Mouse (Mus musculus) forebrain, embryonic 13.5 days (tissue): ENCODE data around the gene Fitm1. TPM values are rescaled to one million over a fixed set of nuclear protein-coding genes. Genes with fewer than 3 reads are reported as not detected.

ENCODE experiments used
- ATAC-seq: fragments of 200-750 bp; cut with Nextera tagmentation; 2 replicates; pipeline ENCODE4 v1.8.0; 2017
- H3K27ac ChIP-seq: fragments of 300-500 bp; sonication (generic); 2 replicates; pipeline ENCODE4 v1.5.1; 2015; ENCODE audit warnings: inconsistent platforms, mild to moderate bottlenecking, moderate library complexity
- H3K27me3 ChIP-seq: fragments of 300-500 bp; sonication (generic); 2 replicates; pipeline ENCODE4 v1.6.1; 2015; ENCODE audit warnings: mild to moderate bottlenecking, inconsistent platforms
- H3K36me3 ChIP-seq: fragments of 300-500 bp; sonication (generic); 2 replicates; pipeline ENCODE4 v1.6.1; 2015; ENCODE audit warnings: mild to moderate bottlenecking, inconsistent platforms; ENCODE audit not compliant: poor library complexity, severe bottlenecking
- H3K4me1 ChIP-seq: fragments of 300-500 bp; sonication (generic); 2 replicates; pipeline ENCODE4 v1.6.1; 2015; ENCODE audit warnings: inconsistent platforms
- H3K4me2 ChIP-seq: fragments of 300-500 bp; sonication (generic); 2 replicates; pipeline ENCODE4 v1.6.1; 2015; ENCODE audit warnings: inconsistent platforms, mild to moderate bottlenecking, moderate library complexity
- H3K4me3 ChIP-seq: fragments of 300-500 bp; sonication (generic); 2 replicates; pipeline ENCODE4 v1.5.1; 2015; ENCODE audit warnings: mild to moderate bottlenecking, inconsistent platforms
- H3K9ac ChIP-seq: fragments of 300-500 bp; sonication (generic); 2 replicates; pipeline ENCODE4 v1.6.1; 2015; ENCODE audit warnings: mild to moderate bottlenecking, inconsistent platforms
- H3K9me3 ChIP-seq: fragments of 300-500 bp; sonication (generic); replicated peaks from 2 replicates; pipeline ENCODE4 v1.6.1; 2016; ENCODE audit warnings: inconsistent platforms
- WGBS: fragments of 180-500 bp; shearing (Covaris S2); methylation state at CpG from one replicate; pipeline ENCODE4 v1.1.7; 2015; 5-methylcytosine and 5-hydroxymethylcytosine counted together
- polyA plus RNA-seq: library from polyadenylated mRNA; unstranded; fragments of >200 nt; fragmentation: Nextera tagmentation; extraction: Ambion mirVana; gene quantifications from 2 replicates; pipeline ENCODE4 v1.2.1, GENCODE M21; 2015

The Fitm1 gene
- polyA plus RNA-seq, 1 experiment from 2014 or later = not detected

GRCm38 (mm10) chr14:55555788-55556187, 19.6 kb upstream of the Fitm1 start:
- H3K9me3 ChIP-seq = no peaks in the 10 kb centered on the region
- H3K9ac ChIP-seq = no peak overlapping the region
- no peak overlapping the region for H3K27ac ChIP-seq
- no peak overlapping the region for H3K4me2 ChIP-seq
- ATAC-seq = no peak
- H3K27me3 ChIP-seq = no peaks in the 10 kb centered on the region
- 85% methylated on average over 3 of the region's 3 CpGs for WGBS
- no peak overlapping the region for H3K4me3 ChIP-seq
- H3K4me1 ChIP-seq = peaks cover 7% of the 10 kb centered on the region
- H3K36me3 ChIP-seq = no peaks in the 10 kb centered on the region

- Histone ChIP-seq H3K4me1 (peaks cover 19% of the 10 kb centered on the region), H3K4me3 (no peak overlapping the region), H3K27ac (no peak overlapping the region), H3K9ac (no peak overlapping the region), H3K27me3 (no peaks in the 10 kb centered on the region), H3K36me3 (no peaks in the 10 kb centered on the region), H3K9me3 (no peaks in the 10 kb centered on the region), H3K4me2 (no peak overlapping the region)
- no peak for ATAC-seq
- WGBS = 26% methylated on average over 5 of the region's 5 CpGs
Measured at GRCm38 (mm10) chr14:55557003-55557402, 18.4 kb upstream of the Fitm1 start.

- Histone ChIP-seq H3K27ac (no peak overlapping the region), H3K36me3 (no peaks in the 10 kb centered on the region)
- 91% methylated on average over 3 of the region's 3 CpGs for WGBS
Measured at GRCm38 (mm10) chr14:55557587-55557986, 17.8 kb upstream of the Fitm1 start.

GRCm38 (mm10) chr14:55558740-55559448, 16.5 kb upstream of the Fitm1 start:
- Histone ChIP-seq H3K27ac (no peak overlapping the region), H3K9me3 (no peaks in the 10 kb centered on the region), H3K27me3 (no peaks in the 10 kb centered on the region), H3K4me2 (peak overlapping the region; percentile 77), H3K36me3 (peaks cover 9% of the 10 kb centered on the region), H3K4me3 (peak overlapping the region; percentile 66), H3K9ac (peak overlapping the region; percentile 87), H3K4me1 (peaks cover 21% of the 10 kb centered on the region)
- ATAC-seq = no peak
- 58% methylated on average over 6 of the region's 6 CpGs for WGBS

More at GRCm38 (mm10) chr14:55557587-55557986, 17.8 kb upstream of the Fitm1 start:
- Histone ChIP-seq H3K4me1 (peaks cover 21% of the 10 kb centered on the region), H3K27me3 (no peaks in the 10 kb centered on the region), H3K4me2 (no peak overlapping the region), H3K4me3 (no peak overlapping the region), H3K9me3 (no peaks in the 10 kb centered on the region), H3K9ac (no peak overlapping the region)
- ATAC-seq = no peak

- H3K27me3 ChIP-seq = no peaks in the 10 kb centered on the region
- peak within 1 kb of the TSS; percentile 98 for H3K27ac ChIP-seq
- peak; percentile 80 for ATAC-seq
- H3K4me3 ChIP-seq = peak within 1 kb of the TSS; percentile 66
- 0% methylated on average over 27 of the region's 27 CpGs for WGBS
- H3K9ac ChIP-seq = peak within 1 kb of the TSS; percentile 87
- peaks cover 18% of the 10 kb centered on the region for H3K36me3 ChIP-seq
- peaks cover 21% of the 10 kb centered on the region for H3K4me1 ChIP-seq
- H3K9me3 ChIP-seq = no peaks in the 10 kb centered on the region
- H3K4me2 ChIP-seq = peak within 1 kb of the TSS; percentile 77
Measured at GRCm38 (mm10) chr14:55559799-55560201, 15.6 kb upstream of the Fitm1 start, which contains the start of gene Dcaf11. TSS of gene Dcaf11 (plus strand) at chr14:55560006.

GRCm38 (mm10) chr14:55560202-55561073, 15.0 kb upstream of the Fitm1 start, which contains the start of gene A730061H03Rik:
TSS of gene A730061H03Rik (minus strand) at chr14:55560406.
- peak within 1 kb of the TSS; percentile 77 for H3K4me2 ChIP-seq
- peak within 1 kb of the TSS; percentile 66 for H3K4me3 ChIP-seq
- ATAC-seq = peak; percentile 98

GRCm38 (mm10) chr14:55561860-55562259, 13.6 kb upstream of the Fitm1 start:
- H3K4me2 ChIP-seq = peak overlapping the region; percentile 77; the same call in 1 of the 2 replicates
- no peaks in the 10 kb centered on the region for H3K27me3 ChIP-seq
- H3K9ac ChIP-seq = no peak overlapping the region
- H3K27ac ChIP-seq = no peak overlapping the region
- peaks cover 21% of the 10 kb centered on the region for H3K4me1 ChIP-seq
- H3K9me3 ChIP-seq = no peaks in the 10 kb centered on the region
- no peak overlapping the region for H3K4me3 ChIP-seq
- no peak for ATAC-seq
- peaks cover 39% of the 10 kb centered on the region for H3K36me3 ChIP-seq
- 86% methylated on average over 10 of the region's 10 CpGs for WGBS

More at GRCm38 (mm10) chr14:55560202-55561073, 15.0 kb upstream of the Fitm1 start, which contains the start of gene A730061H03Rik:
- H3K9me3 ChIP-seq = no peaks in the 10 kb centered on the region
- H3K9ac ChIP-seq = peak within 1 kb of the TSS; percentile 87
- peaks cover 21% of the 10 kb centered on the region for H3K4me1 ChIP-seq
- WGBS = under 1% methylated on average over 51 of the region's 51 CpGs
- no peaks in the 10 kb centered on the region for H3K27me3 ChIP-seq
- peak within 1 kb of the TSS; percentile 98 for H3K27ac ChIP-seq
- peaks cover 25% of the 10 kb centered on the region for H3K36me3 ChIP-seq

GRCm38 (mm10) chr14:55563249-55563648, 12.2 kb upstream of the Fitm1 start:
- Histone ChIP-seq H3K36me3 (peaks cover 53% of the 10 kb centered on the region), H3K4me3 (no peak overlapping the region), H3K9ac (no peak overlapping the region), H3K4me2 (no peak overlapping the region), H3K9me3 (no peaks in the 10 kb centered on the region), H3K27ac (no peak overlapping the region), H3K4me1 (peaks cover 21% of the 10 kb centered on the region), H3K27me3 (no peaks in the 10 kb centered on the region)
- 91% methylated on average over 11 of the region's 11 CpGs for WGBS
- ATAC-seq = no peak

- Histone ChIP-seq H3K27ac (no peak overlapping the region), H3K9me3 (no peaks in the 10 kb centered on the region), H3K9ac (no peak overlapping the region), H3K27me3 (no peaks in the 10 kb centered on the region), H3K4me3 (no peak overlapping the region), H3K36me3 (peaks cover 76% of the 10 kb centered on the region), H3K4me2 (no peak overlapping the region), H3K4me1 (peaks cover 13% of the 10 kb centered on the region)
- 85% methylated on average over 3 of the region's 3 CpGs for WGBS
- ATAC-seq = no peak
Measured at GRCm38 (mm10) chr14:55565748-55566147, 9.7 kb upstream of the Fitm1 start.

- WGBS = 86% methylated on average over 3 of the region's 3 CpGs
- H3K9ac ChIP-seq = no peak overlapping the region
- ATAC-seq = no peak
- H3K4me1 ChIP-seq = no peaks in the 10 kb centered on the region
- H3K4me3 ChIP-seq = no peak overlapping the region
- H3K4me2 ChIP-seq = no peak overlapping the region
- no peak overlapping the region for H3K27ac ChIP-seq
- no peaks in the 10 kb centered on the region for H3K27me3 ChIP-seq
- peaks cover 78% of the 10 kb centered on the region for H3K36me3 ChIP-seq
- no peaks in the 10 kb centered on the region for H3K9me3 ChIP-seq
Measured at GRCm38 (mm10) chr14:55567496-55567895, 7.9 kb upstream of the Fitm1 start.

GRCm38 (mm10) chr14:55570588-55570987, 4.8 kb upstream of the Fitm1 start:
- Histone ChIP-seq H3K36me3 (peaks cover 52% of the 10 kb centered on the region), H3K9ac (no peak overlapping the region), H3K9me3 (no peaks in the 10 kb centered on the region), H3K4me3 (no peak overlapping the region), H3K27me3 (no peaks in the 10 kb centered on the region), H3K4me2 (no peak overlapping the region), H3K27ac (no peak overlapping the region), H3K4me1 (no peaks in the 10 kb centered on the region)
- no peak for ATAC-seq
- WGBS = 88% methylated on average over 2 of the region's 2 CpGs

- no peak overlapping the region for H3K27ac ChIP-seq
- ATAC-seq = no peak
- H3K4me3 ChIP-seq = no peak overlapping the region
- H3K9ac ChIP-seq = no peak overlapping the region
- no peaks in the 10 kb centered on the region for H3K4me1 ChIP-seq
- H3K27me3 ChIP-seq = no peaks in the 10 kb centered on the region
- H3K9me3 ChIP-seq = no peaks in the 10 kb centered on the region
- H3K36me3 ChIP-seq = peaks cover 40% of the 10 kb centered on the region
- H3K4me2 ChIP-seq = no peak overlapping the region
Measured at GRCm38 (mm10) chr14:55571760-55572159, 3.7 kb upstream of the Fitm1 start.
